Mouse (Mus musculus) heart, postnatal 0 days (tissue): ENCODE data around the gene Timm13. TPM values are rescaled to one million over a fixed set of nuclear protein-coding genes. Genes with fewer than 3 reads are reported as not detected.

Experiments used
- ATAC-seq: fragments of 200-750 bp; cut with Nextera tagmentation; 2 replicates; pipeline ENCODE4 v1.8.0; 2017; ENCODE audit warnings: low read depth, moderate number of reproducible peaks, moderate library complexity; ENCODE audit not compliant: insufficient read depth
- DNase-seq: peaks from one replicate; pipeline ENCODE4 v3.0.0-alpha.2; 2016; ENCODE audit warnings: low spot score
- H3K27ac ChIP-seq: fragments of 300-500 bp; sonication (generic); 2 replicates; pipeline ENCODE4 v1.5.1; 2014; ENCODE audit warnings: low read depth, mild to moderate bottlenecking
- H3K27me3 ChIP-seq: fragments of 300-500 bp; sonication (generic); 2 replicates; pipeline ENCODE4 v1.6.1; 2014; ENCODE audit warnings: low read length, mixed read lengths; ENCODE audit not compliant: control insufficient read depth, insufficient read depth
- H3K36me3 ChIP-seq: fragments of 300-500 bp; sonication (generic); replicated peaks from 2 replicates; pipeline ENCODE4 v1.6.1; 2014; ENCODE audit warnings: low read length, mixed read lengths; ENCODE audit not compliant: control insufficient read depth, insufficient read depth
- H3K4me1 ChIP-seq: fragments of 300-500 bp; sonication (generic); 2 replicates; pipeline ENCODE4 v1.6.1; 2014; ENCODE audit warnings: antibody characterized with exemption; ENCODE audit not compliant: control insufficient read depth, insufficient read depth
- H3K4me2 ChIP-seq: fragments of 300-500 bp; sonication (generic); 2 replicates; pipeline ENCODE4 v1.6.1; 2014; ENCODE audit warnings: low read depth, mild to moderate bottlenecking, low read length, moderate library complexity
- H3K4me3 ChIP-seq: fragments of 300-500 bp; sonication (generic); 2 replicates; pipeline ENCODE4 v1.5.1; 2014; ENCODE audit warnings: low read depth, low read length
- H3K9ac ChIP-seq: fragments of 300-500 bp; sonication (generic); replicated peaks from 2 replicates; pipeline ENCODE4 v1.6.1; 2014; ENCODE audit warnings: low read depth, low read length, mixed read lengths
- H3K9me3 ChIP-seq: fragments of 300-500 bp; sonication (generic); replicated peaks from 2 replicates; pipeline ENCODE4 v1.6.1; 2016; ENCODE audit warnings: low read length; ENCODE audit not compliant: control insufficient read depth
- CTCF ChIP-seq: IDR thresholded peaks from 2 replicates; pipeline ENCODE4 v1.5.1; 2016; ENCODE audit warnings: antibody characterized with exemption, control low read depth, low read depth
- EP300 ChIP-seq: IDR thresholded peaks from 2 replicates; pipeline ENCODE4 v1.6.1; 2016; ENCODE audit warnings: antibody characterized with exemption, low read depth
- WGBS: fragments of 180-500 bp; shearing (Covaris S2); extraction: QIAGEN DNeasy Blood & Tissue Kit; methylation state at CpG from one replicate; pipeline ENCODE4 v1.1.7; 2014; 5-methylcytosine and 5-hydroxymethylcytosine counted together
- polyA plus RNA-seq: library from polyadenylated mRNA; unstranded; fragments of >200 nt; fragmentation: Nextera tagmentation; extraction: Ambion mirVana; gene quantifications from 2 replicates; pipeline ENCODE4 v1.2.1, GENCODE M21; 2015
- total RNA-seq: library from RNA; depleted of rRNA; stranded (reverse); fragments of >200 nt; gene quantifications from 2 replicates; pipeline ENCODE4 v1.2.3, GENCODE M21; 2014; ENCODE audit warnings: low replicate concordance; rRNA removed

Gene Timm13
- total RNA-seq: 163 and 256 TPM in 2 replicates
- polyA plus RNA-seq: 355 and 386 TPM in 2 replicates

- H3K9ac ChIP-seq: peak within 1 kb of the TSS; percentile 75
- peak within 1 kb of the TSS; percentile 66 for H3K4me2 ChIP-seq
- peaks cover 33% of the 10 kb centered on the region for H3K36me3 ChIP-seq
- under 1% methylated on average over 72 of the region's 72 CpGs for WGBS
- H3K9me3 ChIP-seq: no peaks in the 10 kb centered on the region
- H3K4me1 ChIP-seq: peaks cover 7% of the 10 kb centered on the region
- ATAC-seq: peak; percentile 97
- H3K27ac ChIP-seq: peak within 1 kb of the TSS; percentile 64
- H3K4me3 ChIP-seq: peak within 1 kb of the TSS; percentile 90
- peak; percentile 93 for TF ChIP-seq EP300
- TF ChIP-seq CTCF: no peak
- DNase-seq: peak; percentile 100
- no peaks in the 10 kb centered on the region for H3K27me3 ChIP-seq
These were observed at the start of gene Timm13 for GRCm38 (mm10) chr10:80900318-80901247. TSS of gene Timm13 (minus strand) at chr10:80900969.

- DNase-seq (no peak), ATAC-seq (no peak)
- Histone ChIP-seq H3K27ac (no peak overlapping the region), H3K4me1 (peaks cover 31% of the 10 kb centered on the region), H3K27me3 (no peaks in the 10 kb centered on the region), H3K9ac (no peak overlapping the region), H3K4me3 (no peak overlapping the region), H3K9me3 (no peaks in the 10 kb centered on the region), H3K4me2 (no peak overlapping the region), H3K36me3 (no peaks in the 10 kb centered on the region)
- TF ChIP-seq EP300 (no peak), CTCF (no peak)
- WGBS: 56% methylated on average over 5 of the region's 5 CpGs
These were observed 49.5 kb upstream of the Timm13 start for GRCm38 (mm10) chr10:80950314-80950713.

- DNase-seq (no peak), ATAC-seq (no peak)
- TF ChIP-seq CTCF: no peak
- TF ChIP-seq EP300: no peak
- H3K4me3 ChIP-seq: no peak overlapping the region
- no peaks in the 10 kb centered on the region for H3K36me3 ChIP-seq
- H3K9me3 ChIP-seq: no peaks in the 10 kb centered on the region
- H3K9ac ChIP-seq: no peak overlapping the region
- H3K27me3 ChIP-seq: no peaks in the 10 kb centered on the region
- H3K27ac ChIP-seq: no peak overlapping the region
- WGBS: 66% methylated on average over 3 of the region's 3 CpGs
- H3K4me2 ChIP-seq: no peak overlapping the region
- H3K4me1 ChIP-seq: peaks cover 25% of the 10 kb centered on the region
These were observed 48.3 kb upstream of the Timm13 start for GRCm38 (mm10) chr10:80949081-80949480.

GRCm38 (mm10) chr10:80948570-80948969 is 47.8 kb upstream of the Timm13 start:
- Histone ChIP-seq H3K4me1 (peaks cover 30% of the 10 kb centered on the region), H3K27me3 (no peaks in the 10 kb centered on the region), H3K36me3 (no peaks in the 10 kb centered on the region), H3K4me2 (no peak overlapping the region), H3K9ac (no peak overlapping the region), H3K27ac (peak overlapping the region; percentile 66), H3K9me3 (no peaks in the 10 kb centered on the region), H3K4me3 (no peak overlapping the region)
- ATAC-seq (peak; percentile 74), DNase-seq (peak; percentile 88)
- WGBS: 18% methylated on average over 6 of the region's 6 CpGs
- TF ChIP-seq EP300: no peak
- TF ChIP-seq CTCF: no peak

- H3K9me3 ChIP-seq: no peaks in the 10 kb centered on the region
- H3K36me3 ChIP-seq: no peaks in the 10 kb centered on the region
- TF ChIP-seq CTCF (no peak; the same call in 1 of the 2 replicates), EP300 (no peak)
- no peak overlapping the region for H3K4me2 ChIP-seq
- DNase-seq (peak; percentile 62), ATAC-seq (peak; percentile 44)
- no peak overlapping the region for H3K9ac ChIP-seq
- no peak overlapping the region for H3K4me3 ChIP-seq
- no peaks in the 10 kb centered on the region for H3K27me3 ChIP-seq
- 16% methylated on average over 2 of the region's 2 CpGs for WGBS
- H3K27ac ChIP-seq: peak overlapping the region; percentile 66
- peaks cover 36% of the 10 kb centered on the region for H3K4me1 ChIP-seq
These were observed 47.0 kb upstream of the Timm13 start for GRCm38 (mm10) chr10:80947802-80948201.
